Mouse (Mus musculus) CH12.LX (cell line): ENCODE results near the gene Atl3.

Experiments
- BHLHE40 ChIP-seq: IDR thresholded peaks from 2 replicates; pipeline ENCODE4 v1.6.1; 2011; ENCODE audit warnings: mild to moderate bottlenecking, low read depth, low read length, improper control_type of control experiment
- CTCF ChIP-seq, 2 experiments: IDR thresholded peaks in 1 of 2; conservative IDR thresholded peaks in 1 of 2; 2 replicates each; pipeline ENCODE4 v1.5.1; 2011 to 2012; ENCODE audit warnings: low read depth in 2 of 2, low read length in 2 of 2, improper control_type of control experiment in 1 of 2, inconsistent platforms in 1 of 2, mild to moderate bottlenecking in 1 of 2, moderate library complexity in 1 of 2
- EP300 ChIP-seq: IDR thresholded peaks from 2 replicates; pipeline ENCODE4 v1.6.1; 2011; ENCODE audit warnings: low read length, improper control_type of control experiment
- MAFK ChIP-seq: IDR thresholded peaks from 2 replicates; pipeline ENCODE4 v1.6.1; 2011; ENCODE audit warnings: low read length, improper control_type of control experiment; ENCODE audit not compliant: insufficient replicate concordance
- MEF2A ChIP-seq: IDR thresholded peaks from 2 replicates; pipeline ENCODE4 v1.6.1; 2014; ENCODE audit warnings: low read depth, mild to moderate bottlenecking, inconsistent platforms, low read length, improper control_type of control experiment, borderline replicate concordance
- MYC ChIP-seq: IDR thresholded peaks from 2 replicates; pipeline ENCODE4 v1.6.1; 2011; ENCODE audit warnings: low read depth, mild to moderate bottlenecking, improper control_type of control experiment, low read length
- NELFE ChIP-seq: IDR thresholded peaks from 2 replicates; pipeline ENCODE4 v1.6.1; 2011; ENCODE audit warnings: low read depth, low read length, improper control_type of control experiment
- NRF1 ChIP-seq: IDR thresholded peaks from 2 replicates; pipeline ENCODE4 v1.6.1; 2014; ENCODE audit warnings: low read depth, mild to moderate bottlenecking, inconsistent platforms, low read length, improper control_type of control experiment, moderate library complexity
- POLR2A ChIP-seq: IDR thresholded peaks from 2 replicates; pipeline ENCODE4 v1.6.1; 2011; ENCODE audit warnings: low read depth, mild to moderate bottlenecking, improper control_type of control experiment, low read length
- POLR2AphosphoS2 ChIP-seq: IDR thresholded peaks from 2 replicates; pipeline ENCODE4 v1.6.1; 2011; ENCODE audit warnings: low read depth, low read length, improper control_type of control experiment
- TBP ChIP-seq: conservative IDR thresholded peaks from 2 replicates; pipeline ENCODE4 v1.6.1; 2011; ENCODE audit warnings: low read depth, low read length, improper control_type of control experiment
- ZC3H11A ChIP-seq: IDR thresholded peaks from 2 replicates; pipeline ENCODE4 v1.6.1; 2012; ENCODE audit warnings: low read depth, mild to moderate bottlenecking, inconsistent platforms, low read length, improper control_type of control experiment

DNA sequence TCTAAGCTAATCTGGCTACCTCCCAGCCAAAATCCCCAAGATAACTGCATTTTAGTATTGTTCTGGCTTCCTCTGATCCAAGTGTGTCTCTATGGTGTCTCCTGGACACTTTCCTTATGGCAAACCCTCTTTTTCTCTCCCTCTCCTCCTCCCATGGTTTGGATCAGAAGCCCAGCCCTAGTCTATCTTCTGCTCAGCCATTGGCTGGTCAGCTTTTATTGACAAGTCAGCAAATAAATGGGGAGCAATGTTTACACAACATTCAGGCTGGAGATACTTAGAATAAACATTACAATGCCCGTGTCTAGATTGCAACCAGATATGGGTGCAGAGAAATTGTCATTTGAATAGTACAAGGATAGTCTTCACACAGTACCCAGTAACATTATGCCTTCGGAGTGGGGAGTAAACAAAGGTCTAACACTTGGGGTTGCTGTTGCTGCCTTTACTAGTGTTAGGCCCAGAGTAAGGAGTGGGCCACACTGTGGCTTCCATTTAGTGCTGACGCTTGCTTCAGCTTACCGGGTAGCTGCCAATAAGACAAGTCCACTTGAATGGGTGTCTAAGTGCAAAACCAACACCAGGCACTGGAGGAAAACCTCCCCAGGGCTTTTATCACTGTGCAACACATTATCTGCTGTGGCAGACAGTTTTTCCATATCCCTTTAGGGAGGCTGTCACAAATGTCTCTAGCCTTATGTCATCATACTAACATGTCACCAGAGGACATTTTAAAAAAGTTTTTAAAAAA, 57.9 kb downstream of the Atl3 start:
- TF ChIP-seq NRF1 (no peak), TBP (no peak), NELFE (no peak), EP300 (no peak), POLR2A (no peak), CTCF (conservative IDR thresholded peaks at IDR 0.05 in 1 of 2, IDR thresholded peaks at IDR 0.05 in 1 of 2; ENCODE audit: low read depth in 2 of 2, low read length in 2 of 2) (no peak), ZC3H11A (no peak), POLR2AphosphoS2 (no peak), MYC (no peak), MEF2A (no peak), MAFK (peak; percentile 57; the same call in 1 of the 2 replicates), BHLHE40 (no peak)
